Mouse (Mus musculus) hindbrain, embryonic 12.5 days (tissue): ENCODE data around the gene Snapc3. TPM values are rescaled to one million over a fixed set of nuclear protein-coding genes. Genes with fewer than 3 reads are reported as not detected.
A peak's percentile ranks its signal among the peaks of the same experiment; 100 is the strongest.

Source experiments
- ATAC-seq: fragments of 200-750 bp; cut with Nextera tagmentation; 2 replicates; pipeline ENCODE4 v1.8.0; 2017; ENCODE audit warnings: moderate TSS enrichment; ENCODE audit not compliant: low FRiP score
- H3K27ac ChIP-seq: fragments of 300-500 bp; sonication (generic); 2 replicates; pipeline ENCODE4 v1.5.1; 2016; ENCODE audit warnings: mild to moderate bottlenecking
- H3K27me3 ChIP-seq: fragments of 300-500 bp; sonication (generic); 2 replicates; pipeline ENCODE4 v1.6.1; 2016; ENCODE audit warnings: mild to moderate bottlenecking
- H3K36me3 ChIP-seq: fragments of 300-500 bp; sonication (generic); 2 replicates; pipeline ENCODE4 v1.6.1; 2016; ENCODE audit warnings: mild to moderate bottlenecking
- H3K4me1 ChIP-seq: fragments of 300-500 bp; sonication (generic); 2 replicates; pipeline ENCODE4 v1.6.1; 2016
- H3K4me2 ChIP-seq: fragments of 300-500 bp; sonication (generic); replicated peaks from 2 replicates; pipeline ENCODE4 v1.6.1; 2016; ENCODE audit warnings: mild to moderate bottlenecking
- H3K4me3 ChIP-seq: fragments of 300-500 bp; sonication (generic); 2 replicates; pipeline ENCODE4 v1.5.1; 2016; ENCODE audit warnings: mild to moderate bottlenecking
- H3K9ac ChIP-seq: fragments of 300-500 bp; sonication (generic); 2 replicates; pipeline ENCODE4 v1.6.1; 2016; ENCODE audit warnings: mild to moderate bottlenecking, moderate library complexity
- H3K9me3 ChIP-seq: fragments of 300-500 bp; sonication (generic); replicated peaks from 2 replicates; pipeline ENCODE4 v1.6.1; 2016; ENCODE audit warnings: mild to moderate bottlenecking
- WGBS: fragments of 180-500 bp; shearing (Covaris S2); methylation state at CpG from one replicate; pipeline ENCODE4 v1.1.7; 2016; 5-methylcytosine and 5-hydroxymethylcytosine counted together
- polyA plus RNA-seq: library from polyadenylated mRNA; unstranded; fragments of >200 nt; fragmentation: Nextera tagmentation; extraction: Ambion mirVana; gene quantifications from 2 replicates; pipeline ENCODE4 v1.2.1, GENCODE M21; 2016

The Snapc3 gene
- 82.1 and 83.1 TPM in 2 replicates for polyA plus RNA-seq

GRCm38 (mm10) chr4:83417160-83417819 is at the start of gene Snapc3:
TSS of gene Snapc3 (plus strand) at chr4:83417724.
- peak within 1 kb of the TSS; percentile 62 for H3K4me2 ChIP-seq
- H3K27ac ChIP-seq = peak within 1 kb of the TSS; percentile 90
- H3K36me3 ChIP-seq = peaks cover 5% of the 10 kb centered on the region; the same call in 1 of the 2 replicates
- peaks cover 5% of the 10 kb centered on the region; the same call in 1 of the 2 replicates for H3K9me3 ChIP-seq
- peak within 1 kb of the TSS; percentile 95 for H3K4me3 ChIP-seq
- WGBS = 1% methylated on average over 41 of the region's 41 CpGs
- peaks cover 8% of the 10 kb centered on the region for H3K4me1 ChIP-seq
- H3K9ac ChIP-seq = peak within 1 kb of the TSS; percentile 95
- ATAC-seq = peak; percentile 100
- H3K27me3 ChIP-seq = no peaks in the 10 kb centered on the region

GRCm38 (mm10) chr4:83373381-83373780 is 44.1 kb upstream of the Snapc3 start:
- Histone ChIP-seq H3K9ac (no peak overlapping the region), H3K27me3 (no peaks in the 10 kb centered on the region), H3K4me2 (no peak overlapping the region), H3K36me3 (no peaks in the 10 kb centered on the region), H3K4me1 (no peaks in the 10 kb centered on the region), H3K27ac (no peak overlapping the region), H3K9me3 (no peaks in the 10 kb centered on the region), H3K4me3 (no peak overlapping the region)
- 74% methylated on average over 4 of the region's 4 CpGs for WGBS
- ATAC-seq = no peak

- 85% methylated on average over 6 of the region's 6 CpGs for WGBS
- H3K9me3 ChIP-seq = no peaks in the 10 kb centered on the region
- no peaks in the 10 kb centered on the region for H3K27me3 ChIP-seq
- no peak overlapping the region for H3K9ac ChIP-seq
- H3K4me2 ChIP-seq = no peak overlapping the region
- H3K36me3 ChIP-seq = no peaks in the 10 kb centered on the region
- no peak overlapping the region for H3K27ac ChIP-seq
- H3K4me3 ChIP-seq = no peak overlapping the region
- ATAC-seq = no peak
- H3K4me1 ChIP-seq = no peaks in the 10 kb centered on the region
Measured at GRCm38 (mm10) chr4:83375650-83376049, 41.9 kb upstream of the Snapc3 start.

GRCm38 (mm10) chr4:83376461-83377015 is 41.0 kb upstream of the Snapc3 start:
- no peaks in the 10 kb centered on the region for H3K9me3 ChIP-seq
- WGBS = 80% methylated on average over 7 of the region's 7 CpGs
- H3K27me3 ChIP-seq = no peaks in the 10 kb centered on the region
- H3K36me3 ChIP-seq = no peaks in the 10 kb centered on the region
- no peak overlapping the region for H3K4me3 ChIP-seq
- no peaks in the 10 kb centered on the region for H3K4me1 ChIP-seq
- H3K9ac ChIP-seq = no peak overlapping the region
- ATAC-seq = no peak
- no peak overlapping the region for H3K4me2 ChIP-seq
- no peak overlapping the region for H3K27ac ChIP-seq

- Histone ChIP-seq H3K4me2 (no peak overlapping the region), H3K9ac (no peak overlapping the region), H3K27ac (no peak overlapping the region), H3K27me3 (no peaks in the 10 kb centered on the region), H3K9me3 (no peaks in the 10 kb centered on the region), H3K4me1 (no peaks in the 10 kb centered on the region), H3K4me3 (no peak overlapping the region), H3K36me3 (no peaks in the 10 kb centered on the region)
- no peak for ATAC-seq
Measured at GRCm38 (mm10) chr4:83379036-83379435, 38.5 kb upstream of the Snapc3 start.

- WGBS = 91% methylated on average over 6 of the region's 6 CpGs
- Histone ChIP-seq H3K4me3 (no peak overlapping the region), H3K27ac (no peak overlapping the region), H3K4me2 (no peak overlapping the region), H3K36me3 (no peaks in the 10 kb centered on the region), H3K27me3 (no peaks in the 10 kb centered on the region), H3K9me3 (no peaks in the 10 kb centered on the region), H3K4me1 (no peaks in the 10 kb centered on the region), H3K9ac (no peak overlapping the region)
- no peak for ATAC-seq
Measured at GRCm38 (mm10) chr4:83379746-83380145, 37.8 kb upstream of the Snapc3 start.

- Histone ChIP-seq H3K27ac (no peak overlapping the region), H3K9ac (no peak overlapping the region), H3K36me3 (no peaks in the 10 kb centered on the region), H3K9me3 (no peaks in the 10 kb centered on the region), H3K4me3 (no peak overlapping the region), H3K4me2 (no peak overlapping the region), H3K27me3 (no peaks in the 10 kb centered on the region), H3K4me1 (no peaks in the 10 kb centered on the region)
- no peak for ATAC-seq
- WGBS = 84% methylated on average over 4 of the region's 4 CpGs
Measured at GRCm38 (mm10) chr4:83380266-83380665, 37.3 kb upstream of the Snapc3 start.

GRCm38 (mm10) chr4:83383899-83384490 is 33.5 kb upstream of the Snapc3 start:
- WGBS = 61% methylated on average over 6 of the region's 6 CpGs
- Histone ChIP-seq H3K4me2 (no peak overlapping the region), H3K27me3 (no peaks in the 10 kb centered on the region), H3K36me3 (no peaks in the 10 kb centered on the region), H3K4me3 (no peak overlapping the region), H3K27ac (no peak overlapping the region), H3K9ac (no peak overlapping the region), H3K9me3 (no peaks in the 10 kb centered on the region), H3K4me1 (no peaks in the 10 kb centered on the region)
- ATAC-seq = no peak

GRCm38 (mm10) chr4:83385091-83385490 is 32.4 kb upstream of the Snapc3 start:
- H3K27ac ChIP-seq = no peak overlapping the region
- no peak overlapping the region for H3K4me3 ChIP-seq
- no peaks in the 10 kb centered on the region for H3K36me3 ChIP-seq
- ATAC-seq = no peak
- no peaks in the 10 kb centered on the region for H3K27me3 ChIP-seq
- no peaks in the 10 kb centered on the region for H3K9me3 ChIP-seq
- no peaks in the 10 kb centered on the region for H3K4me1 ChIP-seq
- H3K4me2 ChIP-seq = no peak overlapping the region
- no peak overlapping the region for H3K9ac ChIP-seq

GRCm38 (mm10) chr4:83390551-83390950 is 27.0 kb upstream of the Snapc3 start:
- Histone ChIP-seq H3K9me3 (no peaks in the 10 kb centered on the region), H3K36me3 (no peaks in the 10 kb centered on the region), H3K4me2 (no peak overlapping the region), H3K4me3 (no peak overlapping the region), H3K9ac (no peak overlapping the region), H3K27me3 (no peaks in the 10 kb centered on the region), H3K27ac (no peak overlapping the region), H3K4me1 (0 out of 2 replicates have a peak, but pooled peaks cover 2% of the 10 kb centered on the region)
- WGBS = 76% methylated on average over 2 of the region's 2 CpGs
- ATAC-seq = no peak

GRCm38 (mm10) chr4:83391956-83392355 is 25.6 kb upstream of the Snapc3 start:
- 0 out of 2 replicates have a peak, but pooled peaks cover 2% of the 10 kb centered on the region for H3K4me1 ChIP-seq
- H3K4me3 ChIP-seq = no peak overlapping the region
- no peak overlapping the region for H3K9ac ChIP-seq
- H3K36me3 ChIP-seq = no peaks in the 10 kb centered on the region
- no peak overlapping the region for H3K27ac ChIP-seq
- H3K9me3 ChIP-seq = no peaks in the 10 kb centered on the region
- no peak for ATAC-seq
- H3K27me3 ChIP-seq = no peaks in the 10 kb centered on the region
- 19% methylated on average over 3 of the region's 3 CpGs for WGBS
- H3K4me2 ChIP-seq = no peak overlapping the region

GRCm38 (mm10) chr4:83393733-83394132 is 23.8 kb upstream of the Snapc3 start:
- Histone ChIP-seq H3K4me1 (0 out of 2 replicates have a peak, but pooled peaks cover 2% of the 10 kb centered on the region), H3K9me3 (no peaks in the 10 kb centered on the region)
- 95% methylated on average over 1 of the region's 1 CpGs for WGBS

GRCm38 (mm10) chr4:83396346-83396745 is 21.2 kb upstream of the Snapc3 start:
- H3K4me3 ChIP-seq = no peak overlapping the region
- no peaks in the 10 kb centered on the region for H3K36me3 ChIP-seq
- 0 out of 2 replicates have a peak, but pooled peaks cover 2% of the 10 kb centered on the region for H3K4me1 ChIP-seq
- no peaks in the 10 kb centered on the region for H3K9me3 ChIP-seq
- no peak for ATAC-seq
- H3K4me2 ChIP-seq = no peak overlapping the region
- no peak overlapping the region for H3K9ac ChIP-seq
- no peak overlapping the region for H3K27ac ChIP-seq
- WGBS = 95% methylated on average over 4 of the region's 4 CpGs
- H3K27me3 ChIP-seq = no peaks in the 10 kb centered on the region

More at GRCm38 (mm10) chr4:83393733-83394132, 23.8 kb upstream of the Snapc3 start:
- no peak overlapping the region for H3K9ac ChIP-seq
- no peak overlapping the region for H3K27ac ChIP-seq
- no peak overlapping the region for H3K4me3 ChIP-seq
- no peak overlapping the region for H3K4me2 ChIP-seq
- ATAC-seq = no peak
- no peaks in the 10 kb centered on the region for H3K36me3 ChIP-seq
- no peaks in the 10 kb centered on the region for H3K27me3 ChIP-seq
